Comparison of ENCODE assay signal across 27 mouse cellular contexts in the genomic region with DNA sequence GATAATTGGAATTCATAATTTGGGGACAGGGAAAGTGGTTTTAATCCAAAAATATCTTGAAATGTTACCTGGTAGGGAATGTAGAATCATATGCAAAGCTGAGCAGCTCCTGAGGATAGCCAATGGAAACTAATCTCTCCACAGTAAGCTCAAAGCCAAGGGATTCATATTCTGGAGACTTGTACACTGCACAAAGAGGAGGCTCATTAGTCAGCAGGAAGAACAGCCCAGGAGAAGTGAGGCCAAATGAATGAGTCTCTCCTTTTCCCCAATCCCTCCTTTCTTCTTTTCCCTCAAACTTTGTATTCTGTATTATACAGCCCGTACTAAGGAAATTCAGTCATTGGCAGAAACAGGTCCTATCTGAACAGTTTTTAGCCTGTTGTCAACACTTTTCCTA.
DNase-seq lines count a peak whose midpoint lies in the region; ATAC-seq and TF ChIP-seq lines count a peak whose summit lies in the region.
"Had no signal": no experiment of that assay in that cellular context is flagged by ENCODE, and none has a peak within 500 bp of the region (broad histone marks: within the 10 kb centered on the region; RNA-seq: fewer than 3 reads in every experiment).

No protein-coding gene starts in this region.

- H3K4me2 ChIP-seq in liver, embryonic 16.5 days (ENCODE audit: low read depth, low read length), result peak overlapping the region; percentile 62
- no peak overlapping the region for H3K4me2 ChIP-seq in kidney, embryonic 16.5 days (replicated peaks; ENCODE audit: low read depth, low read length)
- H3K4me2 ChIP-seq: embryonic facial prominence, embryonic 13.5 days; heart, embryonic 15.5 days; hindbrain, embryonic 14.5 days; limb, embryonic 15.5 days; lung, embryonic 15.5 days; midbrain, embryonic 12.5 days; neural tube, embryonic 13.5 days had no signal

- H3K27ac ChIP-seq in layer of hippocampus, adult 2 months, result peak overlapping the region; percentile 94
- peak overlapping the region; percentile 95 for H3K27ac ChIP-seq in liver, embryonic 16.5 days (ENCODE audit: low read length)
- no peak overlapping the region for H3K27ac ChIP-seq in kidney, embryonic 16.5 days (ENCODE audit: low read length)
- H3K27ac ChIP-seq: embryonic facial prominence, embryonic 13.5 days; heart, embryonic 15.5 days; hindbrain, embryonic 14.5 days; limb, embryonic 10.5 days; limb, embryonic 15.5 days; lung, embryonic 15.5 days; midbrain, embryonic 12.5 days; neural tube, embryonic 13.5 days had no signal

- ATAC-seq in erythroid progenitor cell, adult 5-6 weeks (replicated peaks; ENCODE audit: low FRiP score, poor library complexity, severe bottlenecking), result peak; percentile 40
- ATAC-seq in liver, embryonic 16.5 days (ENCODE audit: low read depth), result peak; percentile 32; the same call in 1 of the 2 replicates
- ATAC-seq in kidney, embryonic 16.5 days (ENCODE audit: low FRiP score, low TSS enrichment), result no peak
- ATAC-seq: forebrain, embryonic 14.5 days; intestine, postnatal 0 days had no signal

- peaks cover 5% of the 10 kb centered on the region; the same call in 1 of the 2 replicates for H3K36me3 ChIP-seq in liver, embryonic 16.5 days (ENCODE audit: control insufficient read depth, insufficient read depth)
- H3K36me3 ChIP-seq in kidney, embryonic 16.5 days (ENCODE audit: insufficient read depth, low read length), result peaks cover 6% of the 10 kb centered on the region; the same call in 1 of the 2 replicates
- H3K36me3 ChIP-seq: lung, embryonic 15.5 days had no signal

- H3K27me3 ChIP-seq in liver, embryonic 16.5 days (ENCODE audit: control insufficient read depth, insufficient read depth, low read depth, low read length), result no peaks in the 10 kb centered on the region
- H3K27me3 ChIP-seq in kidney, embryonic 16.5 days (ENCODE audit: insufficient read depth, low read length), result no peaks in the 10 kb centered on the region
- H3K27me3 ChIP-seq: embryonic facial prominence, embryonic 13.5 days; heart, embryonic 15.5 days; limb, embryonic 15.5 days; lung, embryonic 15.5 days; megakaryocyte, embryonic 14.5 days; midbrain, embryonic 12.5 days; neural tube, embryonic 13.5 days had no signal

- no peak overlapping the region for H3K4me3 ChIP-seq in layer of hippocampus, adult 2 months
- H3K4me3 ChIP-seq in liver, embryonic 16.5 days (ENCODE audit: low read depth, low read length), result peak overlapping the region; percentile 6; the same call in 1 of the 2 replicates
- H3K4me3 ChIP-seq in kidney, embryonic 16.5 days (ENCODE audit: low read length), result no peak overlapping the region
- H3K4me3 ChIP-seq: embryonic facial prominence, embryonic 13.5 days; heart, embryonic 15.5 days; limb, embryonic 10.5 days; limb, embryonic 15.5 days; lung, embryonic 15.5 days; midbrain, embryonic 12.5 days; myocyte; neural tube, embryonic 13.5 days had no signal

- peaks cover 55% of the 10 kb centered on the region for H3K4me1 ChIP-seq in liver, embryonic 16.5 days (ENCODE audit: control insufficient read depth, low read depth, low read length)
- H3K4me1 ChIP-seq in kidney, embryonic 16.5 days (ENCODE audit: insufficient read depth, low read length), result peaks cover 9% of the 10 kb centered on the region; the same call in 1 of the 2 replicates

- H3K9me3 ChIP-seq in liver, embryonic 16.5 days (replicated peaks; ENCODE audit: control insufficient read depth, low read length), result no peaks in the 10 kb centered on the region
- no peaks in the 10 kb centered on the region for H3K9me3 ChIP-seq in kidney, embryonic 16.5 days (ENCODE audit: low read length)
- H3K9me3 ChIP-seq: embryonic facial prominence, embryonic 13.5 days; heart, embryonic 15.5 days; limb, embryonic 10.5 days; limb, embryonic 15.5 days; lung, embryonic 15.5 days; megakaryocyte, embryonic 14.5 days; midbrain, embryonic 12.5 days; neural tube, embryonic 13.5 days had no signal

- TF ChIP-seq CTCF in layer of hippocampus, adult 2 months (conservative IDR thresholded peaks at IDR 0.05), result no peak

- H3K9ac ChIP-seq in liver, embryonic 16.5 days (ENCODE audit: low read depth, low read length), result peak overlapping the region; percentile 34
- no peak overlapping the region for H3K9ac ChIP-seq in kidney, embryonic 16.5 days (replicated peaks; ENCODE audit: low read length)
- H3K9ac ChIP-seq: embryonic facial prominence, embryonic 13.5 days; heart, embryonic 15.5 days; hindbrain, embryonic 14.5 days; limb, embryonic 15.5 days; lung, embryonic 15.5 days; midbrain, embryonic 12.5 days; neural tube, embryonic 13.5 days had no signal

- DNase-seq in layer of hippocampus, adult 2 months (ENCODE audit: low spot score in 2 of 2), result no peak
- no peak for DNase-seq in layer of hippocampus, adult 9-11 months
- DNase-seq in c-Kit-negative CD71-positive TER-119-positive erythroid progenitor cells, embryonic 14.5 days (ENCODE audit: low read depth, low spot score), result peak; percentile 28
- DNase-seq in lung, postnatal 36 days, result no peak
- DNase-seq: adrenal gland, postnatal 14 days; cerebellum, adult 11-12 months; cerebellum, adult 9-11 months; gastrocnemius, postnatal 14 days; kidney, adult 9 months; kidney, postnatal 14 days; thymus, adult 2 months; thymus, postnatal 4 days had no signal

- 48% methylated on average over 1 of the region's 1 CpGs for WGBS in liver, embryonic 16.5 days (ENCODE audit: insufficient replicate concordance)
- WGBS in kidney, embryonic 16.5 days, result 91% methylated on average over 1 of the region's 1 CpGs
